Mouse (Mus musculus): ENCODE results near the gene Thap8. TPM values are rescaled to one million over a fixed set of nuclear protein-coding genes. Genes with fewer than 3 reads are reported as not detected.

Gene Thap8
- polyA plus RNA-seq, 1 experiment from 2014 or later = 0.22 TPM

DNA sequence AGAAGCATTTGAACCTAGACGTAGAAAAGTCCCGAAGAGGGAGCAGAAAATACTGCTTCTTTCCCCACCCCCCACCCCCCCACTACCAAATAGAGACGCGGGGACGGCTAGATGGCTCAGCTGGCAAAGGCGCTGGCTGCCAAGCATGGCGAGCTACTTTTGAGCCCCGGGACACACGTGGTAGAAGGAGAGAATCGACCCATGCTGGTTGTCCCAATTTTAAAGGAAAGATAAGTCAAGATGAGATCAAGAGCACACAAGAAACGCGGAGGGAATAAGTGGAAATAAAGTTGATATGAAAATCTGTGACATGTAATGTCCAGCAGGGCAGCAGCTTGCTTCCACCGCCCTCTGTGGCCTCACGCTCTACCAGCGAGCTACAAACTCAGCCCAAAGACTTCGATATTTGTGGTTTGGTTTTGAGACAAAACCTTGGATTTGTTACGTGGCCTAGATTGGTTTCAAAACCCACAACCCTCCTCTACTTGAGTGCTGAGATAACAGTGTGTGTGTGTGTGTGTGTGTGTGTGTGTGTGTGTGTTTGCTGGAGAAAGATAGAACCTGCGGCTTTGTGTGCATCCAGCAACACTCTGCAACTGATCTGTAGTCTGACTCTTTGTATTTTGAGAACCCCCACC, 52.8 kb downstream of the Thap8 start:
- no peak for ATAC-seq
- Histone ChIP-seq H3K27me3 (replicated peaks; ENCODE audit: control insufficient read depth, insufficient read depth, low read length) (peaks cover 14% of the 10 kb centered on the region), H3K4me3 (ENCODE audit: low read length) (no peak overlapping the region), H3K27ac (ENCODE audit: low read length) (no peak overlapping the region), H3K9me3 (ENCODE audit: control insufficient read depth, low read length) (no peaks in the 10 kb centered on the region), H3K36me3 (ENCODE audit: control insufficient read depth, insufficient read depth, low read length) (no peaks in the 10 kb centered on the region), H3K9ac (ENCODE audit: low read depth, low read length) (no peak overlapping the region), H3K4me1 (ENCODE audit: control insufficient read depth, insufficient read depth, low read length) (peaks cover 7% of the 10 kb centered on the region), H3K4me2 (ENCODE audit: low read depth, low read length) (no peak overlapping the region)
- 62% methylated on average over 18 of the region's 18 CpGs for WGBS

GRCm38 (mm10) chr7:30333436-30333835, 53.5 kb downstream of the Thap8 start:
- peaks cover 14% of the 10 kb centered on the region for H3K27me3 ChIP-seq (replicated peaks; ENCODE audit: control insufficient read depth, insufficient read depth, low read length)
- H3K36me3 ChIP-seq (ENCODE audit: control insufficient read depth, insufficient read depth, low read length) = no peaks in the 10 kb centered on the region
- H3K27ac ChIP-seq (ENCODE audit: low read length) = no peak overlapping the region
- peak; percentile 62 for ATAC-seq
- WGBS = 20% methylated on average over 4 of the region's 4 CpGs
- no peak overlapping the region for H3K4me2 ChIP-seq (ENCODE audit: low read depth, low read length)
- H3K9ac ChIP-seq (ENCODE audit: low read depth, low read length) = no peak overlapping the region
- no peaks in the 10 kb centered on the region for H3K9me3 ChIP-seq (ENCODE audit: control insufficient read depth, low read length)
- no peak overlapping the region for H3K4me3 ChIP-seq (ENCODE audit: low read length)
- H3K4me1 ChIP-seq (ENCODE audit: control insufficient read depth, insufficient read depth, low read length) = peaks cover 7% of the 10 kb centered on the region

DNA sequence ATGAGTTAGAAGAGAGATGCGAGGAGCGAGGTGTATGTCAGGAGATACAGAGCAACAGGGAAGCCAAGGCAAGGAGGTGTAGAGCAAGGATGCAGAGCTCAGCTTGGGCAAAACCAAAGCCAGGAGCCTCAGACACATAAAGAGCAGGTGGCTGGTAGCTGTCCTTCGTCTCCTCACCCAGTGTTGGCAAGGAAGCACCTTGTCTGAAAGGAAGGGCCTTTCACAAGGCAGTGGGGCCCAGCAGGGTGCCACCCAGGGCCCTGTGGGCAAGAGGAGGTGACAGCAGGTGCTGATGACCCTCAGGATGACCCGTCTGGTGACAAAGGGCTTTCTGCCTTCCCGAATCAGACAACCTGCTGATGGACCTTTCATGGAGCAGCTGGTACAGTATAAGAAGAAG, 54.7 kb downstream of the Thap8 start:
- no peak overlapping the region for H3K9ac ChIP-seq (ENCODE audit: low read depth, low read length)
- peaks cover 7% of the 10 kb centered on the region for H3K4me1 ChIP-seq (ENCODE audit: control insufficient read depth, insufficient read depth, low read length)
- no peak overlapping the region for H3K27ac ChIP-seq (ENCODE audit: low read length)
- no peaks in the 10 kb centered on the region for H3K9me3 ChIP-seq (ENCODE audit: control insufficient read depth, low read length)
- H3K27me3 ChIP-seq (replicated peaks; ENCODE audit: control insufficient read depth, insufficient read depth, low read length) = peaks cover 14% of the 10 kb centered on the region
- ATAC-seq = no peak
- no peak overlapping the region for H3K4me3 ChIP-seq (ENCODE audit: low read length)
- no peaks in the 10 kb centered on the region for H3K36me3 ChIP-seq (ENCODE audit: control insufficient read depth, insufficient read depth, low read length)
- H3K4me2 ChIP-seq (ENCODE audit: low read depth, low read length) = no peak overlapping the region
- WGBS = 55% methylated on average over 5 of the region's 5 CpGs

- 80% methylated on average over 6 of the region's 6 CpGs for WGBS
- ATAC-seq = no peak
These were observed 55.8 kb downstream of the Thap8 start for GRCm38 (mm10) chr7:30335688-30336087.

GRCm38 (mm10) chr7:30336384-30336783, 56.5 kb downstream of the Thap8 start:
- peak; percentile 37; the same call in 1 of the 2 replicates for ATAC-seq

More at GRCm38 (mm10) chr7:30335688-30336087, 55.8 kb downstream of the Thap8 start:
- Histone ChIP-seq H3K9me3 (ENCODE audit: control insufficient read depth, low read length) (no peaks in the 10 kb centered on the region), H3K4me3 (ENCODE audit: low read length) (no peak overlapping the region), H3K36me3 (ENCODE audit: control insufficient read depth, insufficient read depth, low read length) (no peaks in the 10 kb centered on the region), H3K4me2 (ENCODE audit: low read depth, low read length) (no peak overlapping the region), H3K9ac (ENCODE audit: low read depth, low read length) (no peak overlapping the region), H3K27ac (ENCODE audit: low read length) (no peak overlapping the region), H3K4me1 (ENCODE audit: control insufficient read depth, insufficient read depth, low read length) (peaks cover 7% of the 10 kb centered on the region), H3K27me3 (replicated peaks; ENCODE audit: control insufficient read depth, insufficient read depth, low read length) (peaks cover 14% of the 10 kb centered on the region)

GRCm38 (mm10) chr7:30339432-30340109, 59.7 kb downstream of the Thap8 start:
- no peaks in the 10 kb centered on the region for H3K36me3 ChIP-seq (ENCODE audit: control insufficient read depth, insufficient read depth, low read length)
- no peak overlapping the region for H3K4me3 ChIP-seq (ENCODE audit: low read length)
- no peak overlapping the region for H3K9ac ChIP-seq (ENCODE audit: low read depth, low read length)
- H3K9me3 ChIP-seq (ENCODE audit: control insufficient read depth, low read length) = no peaks in the 10 kb centered on the region
- peaks cover 12% of the 10 kb centered on the region for H3K27me3 ChIP-seq (replicated peaks; ENCODE audit: control insufficient read depth, insufficient read depth, low read length)
- H3K27ac ChIP-seq (ENCODE audit: low read length) = no peak overlapping the region
- H3K4me2 ChIP-seq (ENCODE audit: low read depth, low read length) = no peak overlapping the region
- 63% methylated on average over 5 of the region's 5 CpGs for WGBS
- ATAC-seq = no peak
- H3K4me1 ChIP-seq (ENCODE audit: control insufficient read depth, insufficient read depth, low read length) = peaks cover 2% of the 10 kb centered on the region; the same call in 1 of the 2 replicates

More at GRCm38 (mm10) chr7:30336384-30336783, 56.5 kb downstream of the Thap8 start:
- Histone ChIP-seq H3K27ac (ENCODE audit: low read length) (no peak overlapping the region), H3K27me3 (replicated peaks; ENCODE audit: control insufficient read depth, insufficient read depth, low read length) (peaks cover 14% of the 10 kb centered on the region), H3K9me3 (ENCODE audit: control insufficient read depth, low read length) (no peaks in the 10 kb centered on the region), H3K4me2 (ENCODE audit: low read depth, low read length) (no peak overlapping the region), H3K9ac (ENCODE audit: low read depth, low read length) (no peak overlapping the region), H3K4me3 (ENCODE audit: low read length) (no peak overlapping the region), H3K36me3 (ENCODE audit: control insufficient read depth, insufficient read depth, low read length) (no peaks in the 10 kb centered on the region), H3K4me1 (ENCODE audit: control insufficient read depth, insufficient read depth, low read length) (peaks cover 7% of the 10 kb centered on the region)
- 2% methylated on average over 9 of the region's 9 CpGs for WGBS

Other genes with a start within 250 kb of the Thap8 start
- gene Zfp14, start 228.7 kb upstream of the Thap8 start, polyA plus RNA-seq (2015; fragmentation: Nextera tagmentation; extraction: Ambion mirVana) = 2.0 and 2.2 TPM in 2 replicates
- gene Zfp82, start 207.2 kb upstream of the Thap8 start, polyA plus RNA-seq (2015; fragmentation: Nextera tagmentation; extraction: Ambion mirVana) = 4.2 and 4.4 TPM in 2 replicates
- gene Gm26920, start 189.7 kb upstream of the Thap8 start, polyA plus RNA-seq (2015; fragmentation: Nextera tagmentation; extraction: Ambion mirVana) = 0.62 TPM in 1 of 2 replicates, not detected in the other
- gene Zfp566, start 189.6 kb upstream of the Thap8 start, polyA plus RNA-seq (2015; fragmentation: Nextera tagmentation; extraction: Ambion mirVana) = 4.3 and 5.3 TPM in 2 replicates
- gene Zfp260, start 185.3 kb upstream of the Thap8 start, polyA plus RNA-seq (2015; fragmentation: Nextera tagmentation; extraction: Ambion mirVana) = 60.8 and 61.0 TPM in 2 replicates
- gene Zfp382, start 158.2 kb upstream of the Thap8 start, polyA plus RNA-seq (2015; fragmentation: Nextera tagmentation; extraction: Ambion mirVana) = 5.0 and 6.6 TPM in 2 replicates
- gene Zfp146, start 110.3 kb upstream of the Thap8 start, polyA plus RNA-seq (2015; fragmentation: Nextera tagmentation; extraction: Ambion mirVana) = 9.2 and 9.7 TPM in 2 replicates
- 41.5 and 50.1 TPM in 2 replicates for gene Cox7a1, start 96.0 kb upstream of the Thap8 start, polyA plus RNA-seq (2015; fragmentation: Nextera tagmentation; extraction: Ambion mirVana)
- 80.2 and 86.9 TPM in 2 replicates for gene Capns1, start 81.3 kb upstream of the Thap8 start, polyA plus RNA-seq (2015; fragmentation: Nextera tagmentation; extraction: Ambion mirVana)
- gene Polr2i, start 48.1 kb upstream of the Thap8 start, polyA plus RNA-seq (2015; fragmentation: Nextera tagmentation; extraction: Ambion mirVana) = 99.2 and 103 TPM in 2 replicates
- gene Tbcb, start 47.8 kb upstream of the Thap8 start, polyA plus RNA-seq (2015; fragmentation: Nextera tagmentation; extraction: Ambion mirVana) = 139 and 142 TPM in 2 replicates
- gene Ovol3, start 44.4 kb upstream of the Thap8 start, polyA plus RNA-seq (2015; fragmentation: Nextera tagmentation; extraction: Ambion mirVana) = not detected in 2 replicates
- 5.7 and 7.3 TPM in 2 replicates for gene Wdr62, start 325 bp downstream of the Thap8 start, polyA plus RNA-seq (2015; fragmentation: Nextera tagmentation; extraction: Ambion mirVana)
- gene Clip3, start 11.6 kb downstream of the Thap8 start, polyA plus RNA-seq (2015; fragmentation: Nextera tagmentation; extraction: Ambion mirVana) = 20.9 and 22.1 TPM in 2 replicates
- 68.8 and 70.6 TPM in 2 replicates for gene Alkbh6, start 28.6 kb downstream of the Thap8 start, polyA plus RNA-seq (2015; fragmentation: Nextera tagmentation; extraction: Ambion mirVana)
- 58.9 and 59.7 TPM in 2 replicates for gene Syne4, start 34.7 kb downstream of the Thap8 start, polyA plus RNA-seq (2015; fragmentation: Nextera tagmentation; extraction: Ambion mirVana)
- gene E130208F15Rik, start 41.6 kb downstream of the Thap8 start, polyA plus RNA-seq (2015; fragmentation: Nextera tagmentation; extraction: Ambion mirVana) = 0.61 and 2.8 TPM in 2 replicates
- 13.8 and 14.3 TPM in 2 replicates for gene Sdhaf1, start 43.8 kb downstream of the Thap8 start, polyA plus RNA-seq (2015; fragmentation: Nextera tagmentation; extraction: Ambion mirVana)
- gene Lrfn3, start 82.7 kb downstream of the Thap8 start, polyA plus RNA-seq (2015; fragmentation: Nextera tagmentation; extraction: Ambion mirVana) = 2.5 and 3.0 TPM in 2 replicates
- gene Tyrobp, start 133.7 kb downstream of the Thap8 start, polyA plus RNA-seq (2015; fragmentation: Nextera tagmentation; extraction: Ambion mirVana) = 55.2 and 59.9 TPM in 2 replicates
- 2.4 and 3.1 TPM in 2 replicates for gene Hcst, start 139.8 kb downstream of the Thap8 start, polyA plus RNA-seq (2015; fragmentation: Nextera tagmentation; extraction: Ambion mirVana)
- gene Nfkbid, start 141.6 kb downstream of the Thap8 start, polyA plus RNA-seq (2015; fragmentation: Nextera tagmentation; extraction: Ambion mirVana) = 2.6 TPM in 2 replicates
- 32.4 and 33.3 TPM in 2 replicates for gene Aplp1, start 165.4 kb downstream of the Thap8 start, polyA plus RNA-seq (2015; fragmentation: Nextera tagmentation; extraction: Ambion mirVana)
- gene Kirrel2, start 177.6 kb downstream of the Thap8 start, polyA plus RNA-seq (2015; fragmentation: Nextera tagmentation; extraction: Ambion mirVana) = 1.0 and 1.1 TPM in 2 replicates
- gene Nphs1, start 178.2 kb downstream of the Thap8 start, polyA plus RNA-seq (2015; fragmentation: Nextera tagmentation; extraction: Ambion mirVana) = 0.94 and 1.8 TPM in 2 replicates
- 9.9 and 13.0 TPM in 2 replicates for gene Prodh2, start 213.5 kb downstream of the Thap8 start, polyA plus RNA-seq (2015; fragmentation: Nextera tagmentation; extraction: Ambion mirVana)